Mouse (Mus musculus): ENCODE results near the gene Ndufa6. TPM values are rescaled to one million over a fixed set of nuclear protein-coding genes. Genes with fewer than 3 reads are reported as not detected.

Ndufa6 gene
- polyA plus RNA-seq, 1 experiment from 2014 or later: 357 TPM

DNA sequence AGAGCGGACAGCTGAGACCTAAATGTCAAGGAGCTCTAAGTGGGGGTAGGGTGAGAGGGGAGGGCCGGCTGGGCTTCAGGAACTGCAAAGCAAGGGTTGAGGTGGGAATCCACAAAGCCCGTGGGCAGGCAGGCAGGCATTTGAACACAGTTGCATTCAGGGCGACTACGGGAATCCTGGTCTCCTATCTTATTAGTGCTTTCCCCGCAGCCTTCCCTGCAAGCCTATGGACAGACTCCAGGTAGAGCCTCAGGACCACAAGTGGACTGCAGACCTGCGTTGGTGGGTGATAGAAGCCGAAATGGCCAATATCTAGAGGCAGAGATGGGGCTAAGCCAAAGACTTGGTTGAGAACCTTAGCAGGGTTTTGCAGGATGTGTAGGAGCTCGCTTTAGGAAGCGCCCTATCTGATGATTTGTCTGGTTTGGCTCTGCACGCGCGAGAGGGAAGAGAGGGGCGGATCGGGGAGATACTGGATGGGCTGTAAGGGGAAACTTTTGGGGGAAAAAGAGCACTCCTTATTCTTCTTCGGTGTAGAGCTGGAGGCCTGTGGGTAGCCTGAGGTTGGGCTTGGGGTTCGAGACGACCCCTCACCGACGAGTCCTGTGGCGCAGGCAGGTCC, 13.6 kb downstream of the Ndufa6 start:
- H3K9ac ChIP-seq: peak overlapping the region; percentile 97
- H3K36me3 ChIP-seq: peaks cover 42% of the 10 kb centered on the region
- ATAC-seq (ENCODE audit: low read depth): 0 out of 2 replicates have a peak, but pooled peaks have one; percentile 12
- H3K9me3 ChIP-seq (replicated peaks): no peaks in the 10 kb centered on the region
- no peaks in the 10 kb centered on the region for H3K27me3 ChIP-seq
- DNase-seq: peak; percentile 66
- 12% methylated on average over 21 of the region's 21 CpGs for WGBS (ENCODE audit: insufficient replicate concordance)
- peak overlapping the region; percentile 97 for H3K4me2 ChIP-seq
- peak overlapping the region; percentile 83 for H3K4me3 ChIP-seq (replicated peaks)
- peaks cover 83% of the 10 kb centered on the region for H3K4me1 ChIP-seq (replicated peaks)
- peak overlapping the region; percentile 100 for H3K27ac ChIP-seq

DNA sequence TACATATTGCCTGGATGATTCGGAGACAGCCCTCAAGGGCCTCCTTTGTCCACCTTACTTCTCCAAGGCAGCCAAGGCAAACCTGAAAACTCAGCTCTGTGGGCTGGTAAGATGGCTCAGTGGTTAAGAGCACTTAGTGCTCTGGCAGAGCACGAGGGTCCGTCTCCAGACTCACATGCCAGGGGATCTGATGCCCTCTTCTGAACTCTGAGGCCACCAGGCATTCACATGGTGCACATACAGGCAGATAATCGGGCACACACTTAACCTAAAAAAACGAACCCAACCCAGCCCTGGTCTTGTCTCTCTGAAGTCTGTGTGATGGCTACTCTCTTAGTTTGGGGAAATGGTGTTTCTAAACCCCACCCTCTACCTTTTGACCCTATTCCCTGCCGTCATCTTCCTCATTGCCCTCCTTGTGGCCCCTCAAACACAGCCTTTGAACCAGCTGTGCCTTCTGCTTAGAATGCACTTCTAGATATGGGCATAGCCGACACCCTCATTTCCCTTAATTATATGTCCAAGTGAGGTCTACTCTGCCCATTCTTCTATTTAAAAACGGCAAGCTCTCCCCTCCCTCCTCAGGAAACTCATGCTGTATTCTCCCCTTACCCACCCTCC, 14.4 kb downstream of the Ndufa6 start:
- H3K4me2 ChIP-seq: peak overlapping the region; percentile 97
- peak overlapping the region; percentile 83 for H3K4me3 ChIP-seq (replicated peaks)
- H3K9me3 ChIP-seq (replicated peaks): no peaks in the 10 kb centered on the region
- DNase-seq (no peak), ATAC-seq (ENCODE audit: low read depth) (no peak)
- no peaks in the 10 kb centered on the region for H3K27me3 ChIP-seq
- peaks cover 75% of the 10 kb centered on the region for H3K4me1 ChIP-seq (replicated peaks)
- peaks cover 42% of the 10 kb centered on the region for H3K36me3 ChIP-seq
- WGBS (ENCODE audit: insufficient replicate concordance): 37% methylated on average over 8 of the region's 8 CpGs
- H3K9ac ChIP-seq: peak overlapping the region; percentile 97
- peak overlapping the region; percentile 100 for H3K27ac ChIP-seq

DNA sequence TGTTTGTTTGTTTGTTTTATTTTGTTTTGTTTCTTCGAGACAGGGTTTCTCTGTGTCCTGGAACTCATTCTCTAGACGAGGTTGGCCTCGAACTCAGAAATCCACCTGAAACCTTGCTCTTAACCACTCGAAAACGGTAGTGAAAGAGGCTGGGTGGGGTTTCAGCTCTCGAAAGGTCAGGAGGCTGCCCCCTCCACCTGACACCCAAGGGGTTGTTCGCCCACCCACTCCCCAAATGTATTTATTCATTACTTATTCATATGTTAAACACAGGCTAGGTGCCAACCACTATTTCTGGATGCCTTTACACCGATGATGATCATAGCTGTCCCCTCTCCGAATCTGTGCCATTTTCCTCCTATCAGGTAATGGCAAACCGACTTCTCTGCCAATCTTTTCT, 15.0 kb downstream of the Ndufa6 start:
- H3K36me3 ChIP-seq: peaks cover 42% of the 10 kb centered on the region
- WGBS (ENCODE audit: insufficient replicate concordance): 37% methylated on average over 10 of the region's 10 CpGs
- peak overlapping the region; percentile 97 for H3K9ac ChIP-seq
- no peaks in the 10 kb centered on the region for H3K27me3 ChIP-seq
- H3K4me3 ChIP-seq (replicated peaks): peak overlapping the region; percentile 71
- ATAC-seq (ENCODE audit: low read depth) (no peak), DNase-seq (no peak)
- no peaks in the 10 kb centered on the region for H3K9me3 ChIP-seq (replicated peaks)
- peak overlapping the region; percentile 97 for H3K4me2 ChIP-seq
- H3K4me1 ChIP-seq (replicated peaks): peaks cover 69% of the 10 kb centered on the region
- H3K27ac ChIP-seq: peak overlapping the region; percentile 100

DNA sequence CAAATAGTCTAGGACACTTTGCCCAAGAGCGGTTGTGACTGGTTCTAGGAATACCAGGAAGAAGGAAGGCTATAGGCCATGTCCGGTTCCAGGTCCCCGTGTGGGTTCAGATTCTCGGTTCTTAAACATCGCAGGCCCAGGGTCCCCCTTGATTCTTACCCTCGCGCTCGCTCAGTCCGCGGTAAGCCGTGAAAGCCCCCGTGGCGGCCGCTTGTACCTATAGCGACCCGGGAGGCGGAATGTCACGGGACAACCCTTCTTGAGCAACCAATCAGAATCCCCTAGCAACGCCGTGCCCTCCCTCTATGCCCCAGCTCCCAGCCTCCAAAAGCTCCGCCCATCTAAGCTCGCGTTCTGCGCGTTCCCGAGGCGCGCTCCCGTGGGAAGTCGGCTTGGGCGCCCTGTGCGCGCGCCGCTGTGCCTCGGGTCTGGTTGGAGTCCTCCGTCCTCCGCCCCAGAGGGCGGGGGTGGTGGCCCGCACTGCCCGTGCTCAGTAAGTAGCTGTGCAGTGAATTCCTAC, 15.5 kb downstream of the Ndufa6 start, which contains the start of the genes Naga, Pheta2 and Smdt1:
Gene Naga, minus strand, starts transcription at position 333 of the 520 bp plus-strand sequence.
Gene Pheta2, plus strand, starts transcription at position 350 of the 520 bp plus-strand sequence.
Gene Smdt1, plus strand, starts transcription at position 367 of the 520 bp plus-strand sequence.
- H3K27ac ChIP-seq: peak within 1 kb of the TSS; percentile 100
- peaks cover 64% of the 10 kb centered on the region for H3K4me1 ChIP-seq (replicated peaks)
- H3K27me3 ChIP-seq: no peaks in the 10 kb centered on the region
- DNase-seq (peak; percentile 100), ATAC-seq (ENCODE audit: low read depth) (peak; percentile 79)
- under 1% methylated on average over 41 of the region's 41 CpGs for WGBS (ENCODE audit: insufficient replicate concordance)
- H3K9ac ChIP-seq: peak within 1 kb of the TSS; percentile 97
- peak within 1 kb of the TSS; percentile 97 for H3K4me2 ChIP-seq
- H3K9me3 ChIP-seq (replicated peaks): no peaks in the 10 kb centered on the region
- peak within 1 kb of the TSS; percentile 71 for H3K4me3 ChIP-seq (replicated peaks)
- H3K36me3 ChIP-seq: peaks cover 41% of the 10 kb centered on the region

DNA sequence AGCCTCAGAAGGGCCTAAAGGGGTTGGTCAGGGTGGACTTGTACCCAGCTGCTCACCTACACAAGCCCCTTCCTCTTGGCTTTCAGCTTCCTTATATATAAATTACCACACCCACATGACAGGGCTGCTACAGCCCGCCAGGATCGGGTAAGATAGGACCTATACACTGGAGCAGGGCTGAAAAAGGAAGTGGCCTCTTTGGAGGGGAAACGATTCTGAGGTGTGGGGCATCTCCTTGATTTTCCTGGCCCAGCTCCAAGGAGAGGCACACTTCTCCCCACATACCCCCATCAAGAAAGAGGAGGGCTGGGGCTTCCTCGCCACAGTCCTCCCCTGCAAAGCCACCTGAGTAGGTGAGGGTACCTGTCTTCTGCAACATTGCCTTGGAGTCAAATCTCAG, 16.2 kb downstream of the Ndufa6 start:
- Histone ChIP-seq H3K9me3 (replicated peaks) (no peaks in the 10 kb centered on the region), H3K27me3 (no peaks in the 10 kb centered on the region), H3K36me3 (peaks cover 37% of the 10 kb centered on the region), H3K27ac (peak overlapping the region; percentile 83), H3K9ac (peak overlapping the region; percentile 82), H3K4me3 (replicated peaks) (peak overlapping the region; percentile 71), H3K4me2 (peak overlapping the region; percentile 97), H3K4me1 (replicated peaks) (peaks cover 56% of the 10 kb centered on the region)
- DNase-seq (no peak), ATAC-seq (ENCODE audit: low read depth) (no peak)
- WGBS (ENCODE audit: insufficient replicate concordance): 11% methylated on average over 4 of the region's 4 CpGs

DNA sequence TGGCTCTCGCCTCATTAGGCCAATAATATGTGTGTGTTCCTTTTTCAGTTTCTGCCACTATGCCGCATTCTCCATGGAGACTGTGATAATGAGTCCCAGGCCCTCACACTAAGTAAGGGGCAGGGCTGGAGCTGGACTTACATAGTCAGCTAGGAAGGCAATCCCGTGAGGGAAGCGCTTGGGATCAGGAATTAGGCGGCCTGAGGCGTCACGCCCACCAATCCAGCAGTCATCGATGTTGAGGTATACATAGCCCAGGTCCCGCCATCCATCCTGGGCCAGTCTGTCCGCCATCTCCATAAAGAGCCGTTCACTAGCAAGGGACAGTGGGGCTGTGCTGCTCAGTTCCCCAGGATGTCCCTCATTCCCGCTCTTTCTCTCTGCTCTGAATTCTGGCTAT, 17.5 kb downstream of the Ndufa6 start:
- DNase-seq (no peak), ATAC-seq (ENCODE audit: low read depth) (no peak)
- peak overlapping the region; percentile 71 for H3K4me3 ChIP-seq (replicated peaks)
- peaks cover 48% of the 10 kb centered on the region for H3K36me3 ChIP-seq
- peak overlapping the region; percentile 82; the same call in 1 of the 2 replicates for H3K9ac ChIP-seq
- WGBS (ENCODE audit: insufficient replicate concordance): 91% methylated on average over 12 of the region's 12 CpGs
- peak overlapping the region; percentile 97 for H3K4me2 ChIP-seq
- H3K9me3 ChIP-seq (replicated peaks): no peaks in the 10 kb centered on the region
- no peaks in the 10 kb centered on the region for H3K27me3 ChIP-seq
- H3K4me1 ChIP-seq (replicated peaks): peaks cover 44% of the 10 kb centered on the region
- peak overlapping the region; percentile 51 for H3K27ac ChIP-seq

DNA sequence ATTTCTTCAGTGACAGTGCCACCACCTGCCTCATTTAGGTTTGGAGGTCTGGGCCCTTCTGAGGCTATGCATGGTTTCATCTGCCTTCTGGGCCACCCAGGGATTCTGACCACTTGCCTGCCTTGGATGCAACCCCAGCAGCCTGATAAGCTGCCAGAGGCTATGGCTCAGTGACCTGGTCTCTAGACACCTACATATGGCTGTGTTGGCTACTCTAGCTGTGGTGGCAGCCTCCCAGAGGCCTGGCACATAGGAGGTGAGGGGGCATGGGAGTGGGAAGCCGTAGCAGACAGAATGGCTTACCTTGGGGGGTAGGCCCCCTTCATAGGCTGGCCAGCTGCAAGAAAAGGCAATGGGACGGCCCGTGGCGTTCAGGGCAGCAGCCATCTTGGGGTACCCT, 18.9 kb downstream of the Ndufa6 start:
- no peak overlapping the region for H3K4me3 ChIP-seq (replicated peaks)
- no peak for ATAC-seq (ENCODE audit: low read depth)
- H3K36me3 ChIP-seq: peaks cover 62% of the 10 kb centered on the region
- 95% methylated on average over 4 of the region's 4 CpGs for WGBS (ENCODE audit: insufficient replicate concordance)
- H3K4me1 ChIP-seq (replicated peaks): peaks cover 38% of the 10 kb centered on the region
- H3K27me3 ChIP-seq: no peaks in the 10 kb centered on the region
- no peak for DNase-seq
- no peak overlapping the region for H3K27ac ChIP-seq
- no peaks in the 10 kb centered on the region for H3K9me3 ChIP-seq (replicated peaks)
- H3K9ac ChIP-seq: 0 out of 2 replicates have a peak overlapping the region, but pooled peaks have one; percentile 6
- no peak overlapping the region for H3K4me2 ChIP-seq

DNA sequence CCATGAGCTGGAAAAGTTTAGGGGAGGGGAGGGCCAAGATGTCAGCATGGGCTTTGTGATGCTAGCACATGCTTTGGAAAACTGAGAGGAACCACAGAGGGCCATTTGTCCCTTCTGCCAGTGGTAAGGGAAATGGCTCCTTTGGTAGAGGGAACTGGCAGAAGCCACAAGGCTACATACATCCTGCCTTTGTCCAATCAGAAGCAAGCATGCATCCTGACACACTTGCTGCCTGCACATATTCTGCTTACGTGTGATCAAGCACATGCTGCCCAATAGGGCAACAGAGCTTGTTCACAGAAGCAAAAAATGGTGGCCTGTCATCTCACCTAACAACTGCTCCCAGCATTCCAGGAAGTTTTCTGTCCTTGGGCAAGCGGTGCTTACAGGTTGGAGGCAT, 28.7 kb downstream of the Ndufa6 start:
- Histone ChIP-seq H3K9ac (no peak overlapping the region), H3K4me1 (replicated peaks) (peaks cover 14% of the 10 kb centered on the region), H3K9me3 (replicated peaks) (peaks cover 4% of the 10 kb centered on the region; the same call in 1 of the 2 replicates), H3K27me3 (no peaks in the 10 kb centered on the region), H3K27ac (no peak overlapping the region), H3K4me2 (no peak overlapping the region), H3K36me3 (peaks cover 18% of the 10 kb centered on the region), H3K4me3 (replicated peaks) (no peak overlapping the region)
- DNase-seq (no peak), ATAC-seq (ENCODE audit: low read depth) (no peak)
- 59% methylated on average over 2 of the region's 2 CpGs for WGBS (ENCODE audit: insufficient replicate concordance)

DNA sequence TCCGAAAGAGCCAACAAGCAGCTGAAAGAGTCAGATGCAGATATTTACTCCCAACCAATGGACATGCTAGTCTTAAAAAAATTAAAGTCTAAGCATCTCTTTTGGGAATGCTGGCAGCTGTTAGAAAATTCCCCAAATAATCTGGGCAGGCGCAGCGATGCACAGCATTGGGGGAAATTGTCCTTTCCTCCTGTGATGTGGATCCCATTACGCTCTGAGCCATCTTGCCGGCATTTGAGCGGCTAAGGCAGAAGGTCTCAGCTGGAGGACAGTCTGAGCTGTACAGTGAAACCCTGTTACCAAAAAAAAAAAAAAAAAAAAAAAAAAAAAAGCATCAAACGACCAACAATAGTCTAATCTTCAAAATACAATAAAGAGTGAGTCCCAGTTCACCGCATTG, 31.9 kb downstream of the Ndufa6 start:
- Histone ChIP-seq H3K27ac (no peak overlapping the region), H3K4me2 (no peak overlapping the region), H3K4me3 (replicated peaks) (no peak overlapping the region), H3K9ac (no peak overlapping the region), H3K9me3 (replicated peaks) (peaks cover 4% of the 10 kb centered on the region; the same call in 1 of the 2 replicates), H3K4me1 (replicated peaks) (peaks cover 10% of the 10 kb centered on the region; the same call in 1 of the 2 replicates), H3K36me3 (no peaks in the 10 kb centered on the region), H3K27me3 (no peaks in the 10 kb centered on the region)
- ATAC-seq (ENCODE audit: low read depth): no peak
- 77% methylated on average over 8 of the region's 8 CpGs for WGBS (ENCODE audit: insufficient replicate concordance)
- DNase-seq: no peak

DNA sequence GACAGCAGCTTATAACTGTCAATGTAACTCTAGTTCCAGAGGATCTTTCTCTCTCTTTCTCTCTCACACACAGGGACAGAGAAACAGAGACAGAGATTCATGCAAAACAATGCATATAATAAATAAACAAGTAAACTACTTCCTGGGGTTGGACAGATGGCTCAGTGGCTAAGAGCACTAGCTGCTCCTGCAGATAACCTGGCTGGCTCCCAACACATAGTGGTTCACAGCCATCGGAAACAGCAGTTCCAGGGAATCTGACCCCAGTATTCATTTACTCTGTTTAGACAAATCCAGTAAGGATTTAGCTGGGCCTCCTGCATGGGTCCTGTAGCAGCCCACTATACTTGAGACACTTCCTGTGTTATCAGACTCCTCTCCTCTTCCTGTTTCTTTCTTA, 34.5 kb downstream of the Ndufa6 start:
- Histone ChIP-seq H3K27me3 (no peaks in the 10 kb centered on the region), H3K9ac (no peak overlapping the region), H3K4me3 (replicated peaks) (no peak overlapping the region), H3K36me3 (no peaks in the 10 kb centered on the region), H3K9me3 (replicated peaks) (peaks cover 4% of the 10 kb centered on the region; the same call in 1 of the 2 replicates), H3K4me1 (replicated peaks) (peaks cover 10% of the 10 kb centered on the region; the same call in 1 of the 2 replicates), H3K27ac (no peak overlapping the region), H3K4me2 (no peak overlapping the region)
- ATAC-seq (ENCODE audit: low read depth): no peak
- 58% methylated on average over 1 of the region's 1 CpGs for WGBS (ENCODE audit: insufficient replicate concordance)
- DNase-seq: no peak

DNA sequence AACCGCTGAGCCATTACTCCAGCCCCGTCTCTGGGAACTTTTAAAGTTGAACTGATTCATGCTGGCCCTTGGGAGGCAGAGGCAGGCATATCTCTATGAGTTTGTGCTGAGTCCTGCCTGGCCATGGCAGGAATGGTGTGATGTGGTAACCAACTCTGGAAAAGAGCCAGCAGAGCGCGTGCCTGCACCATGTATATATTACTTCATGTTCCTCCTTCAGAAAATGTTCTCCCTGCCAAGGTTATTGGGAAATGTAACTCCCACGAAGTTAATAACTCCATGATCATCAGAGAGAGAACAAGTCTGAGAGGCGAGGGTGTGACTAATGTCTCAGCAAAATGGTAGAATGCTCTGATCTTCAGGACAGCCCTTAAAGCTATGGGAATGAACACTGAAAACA, 36.3 kb downstream of the Ndufa6 start:
- Histone ChIP-seq H3K36me3 (no peaks in the 10 kb centered on the region), H3K9ac (no peak overlapping the region), H3K4me3 (replicated peaks) (no peak overlapping the region), H3K4me2 (no peak overlapping the region), H3K27ac (no peak overlapping the region), H3K4me1 (replicated peaks) (peaks cover 10% of the 10 kb centered on the region; the same call in 1 of the 2 replicates), H3K27me3 (no peaks in the 10 kb centered on the region), H3K9me3 (replicated peaks) (peaks cover 4% of the 10 kb centered on the region; the same call in 1 of the 2 replicates)
- DNase-seq (no peak), ATAC-seq (ENCODE audit: low read depth) (no peak)
- 75% methylated on average over 6 of the region's 6 CpGs for WGBS (ENCODE audit: insufficient replicate concordance)
